Mouse (Mus musculus): Measurements from ENCODE around the gene Olfr486.
"Not testable (repeated sequence)": the region's sequence is repeated elsewhere in the genome, so short reads cannot be mapped to it uniquely, and the experiment has no call there.

DNA sequence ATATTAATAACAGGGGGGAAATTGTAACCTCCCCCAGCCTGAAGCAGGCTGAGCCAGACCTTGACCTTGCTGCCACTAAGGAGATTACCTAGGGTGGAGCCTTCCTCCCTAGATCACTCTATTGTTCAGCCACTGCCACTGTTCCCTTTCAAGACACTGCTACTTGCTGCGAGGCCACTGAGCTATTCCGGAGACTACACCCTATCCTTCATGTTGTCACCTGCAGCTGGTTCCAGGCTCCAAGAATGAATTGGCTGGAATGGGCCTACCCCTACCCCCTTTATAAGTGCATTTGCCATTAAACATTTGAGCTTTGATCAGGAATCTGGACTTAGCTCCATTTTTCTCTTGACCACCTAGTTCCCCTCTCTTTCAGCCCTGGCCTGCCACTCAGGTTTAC is 18.7 kb upstream of the Olfr486 start:
- not testable (repeated sequence) for TF ChIP-seq GATA1, TAL1 (IDR thresholded peaks at IDR 0.05; ENCODE audit: low read length)
